Mouse (Mus musculus): Measurements from ENCODE around the gene Iqcb1. TPM values are rescaled to one million over a fixed set of nuclear protein-coding genes. Genes with fewer than 3 reads are reported as not detected.

Iqcb1 gene
- polyA plus RNA-seq, 1 experiment from 2014 or later: 32.2 TPM

- Histone ChIP-seq H3K36me3 (ENCODE audit: control insufficient read depth, insufficient read depth, low read length) (peaks cover 35% of the 10 kb centered on the region), H3K9me3 (ENCODE audit: control insufficient read depth, low read length) (no peaks in the 10 kb centered on the region), H3K4me2 (ENCODE audit: low read depth, low read length) (no peak overlapping the region), H3K27me3 (replicated peaks; ENCODE audit: control insufficient read depth, insufficient read depth, low read length) (no peaks in the 10 kb centered on the region), H3K27ac (replicated peaks; ENCODE audit: low read depth, low read length) (no peak overlapping the region), H3K9ac (ENCODE audit: low read depth, low read length) (no peak overlapping the region), H3K4me3 (ENCODE audit: low read depth, low read length) (no peak overlapping the region), H3K4me1 (ENCODE audit: control insufficient read depth, insufficient read depth, low read length) (no peaks in the 10 kb centered on the region)
- no peak for DNase-seq (ENCODE audit: low spot score)
- ATAC-seq (ENCODE audit: low read depth): no peak
- WGBS: 85% methylated on average over 4 of the region's 4 CpGs
Observed at GRCm38 (mm10) chr16:36884881-36885280, 56.7 kb downstream of the Iqcb1 start.

GRCm38 (mm10) chr16:36885912-36886311 lies 57.7 kb downstream of the Iqcb1 start:
- H3K27ac ChIP-seq (replicated peaks; ENCODE audit: low read depth, low read length): no peak overlapping the region
- no peak overlapping the region for H3K4me3 ChIP-seq (ENCODE audit: low read depth, low read length)
- peaks cover 43% of the 10 kb centered on the region for H3K36me3 ChIP-seq (ENCODE audit: control insufficient read depth, insufficient read depth, low read length)
- H3K9ac ChIP-seq (ENCODE audit: low read depth, low read length): no peak overlapping the region
- no peak for DNase-seq (ENCODE audit: low spot score)
- no peaks in the 10 kb centered on the region for H3K4me1 ChIP-seq (ENCODE audit: control insufficient read depth, insufficient read depth, low read length)
- no peak for ATAC-seq (ENCODE audit: low read depth)
- WGBS: 91% methylated on average over 11 of the region's 11 CpGs
- no peaks in the 10 kb centered on the region for H3K9me3 ChIP-seq (ENCODE audit: control insufficient read depth, low read length)
- H3K4me2 ChIP-seq (ENCODE audit: low read depth, low read length): no peak overlapping the region
- H3K27me3 ChIP-seq (replicated peaks; ENCODE audit: control insufficient read depth, insufficient read depth, low read length): no peaks in the 10 kb centered on the region

DNA sequence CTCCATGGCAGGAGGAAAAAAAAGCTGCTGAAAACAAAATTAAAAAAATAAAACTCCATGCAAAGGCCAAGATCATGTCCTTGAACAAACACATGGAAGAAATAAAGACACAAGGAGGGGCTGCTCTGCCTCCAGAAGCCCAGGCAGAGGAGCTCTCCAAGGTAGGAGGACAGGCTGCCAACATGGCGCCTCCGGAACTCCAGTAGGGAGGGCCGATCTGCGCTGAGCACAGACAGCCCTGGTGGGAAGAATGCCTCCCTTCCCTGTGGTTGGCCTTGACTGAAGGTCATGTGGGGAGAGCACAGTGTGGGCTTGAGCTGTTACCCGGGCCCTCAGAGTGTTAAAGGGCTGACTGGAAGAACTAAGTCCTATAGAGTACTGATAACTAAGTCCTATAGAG lies 59.4 kb downstream of the Iqcb1 start:
- WGBS: 79% methylated on average over 5 of the region's 5 CpGs
- no peak for DNase-seq (ENCODE audit: low spot score)
- no peak overlapping the region for H3K4me3 ChIP-seq (ENCODE audit: low read depth, low read length)
- no peaks in the 10 kb centered on the region for H3K4me1 ChIP-seq (ENCODE audit: control insufficient read depth, insufficient read depth, low read length)
- peaks cover 59% of the 10 kb centered on the region for H3K36me3 ChIP-seq (ENCODE audit: control insufficient read depth, insufficient read depth, low read length)
- ATAC-seq (ENCODE audit: low read depth): no peak
- no peak overlapping the region for H3K4me2 ChIP-seq (ENCODE audit: low read depth, low read length)
- H3K9me3 ChIP-seq (ENCODE audit: control insufficient read depth, low read length): no peaks in the 10 kb centered on the region
- H3K9ac ChIP-seq (ENCODE audit: low read depth, low read length): no peak overlapping the region
- no peak overlapping the region for H3K27ac ChIP-seq (replicated peaks; ENCODE audit: low read depth, low read length)
- H3K27me3 ChIP-seq (replicated peaks; ENCODE audit: control insufficient read depth, insufficient read depth, low read length): no peaks in the 10 kb centered on the region

DNA sequence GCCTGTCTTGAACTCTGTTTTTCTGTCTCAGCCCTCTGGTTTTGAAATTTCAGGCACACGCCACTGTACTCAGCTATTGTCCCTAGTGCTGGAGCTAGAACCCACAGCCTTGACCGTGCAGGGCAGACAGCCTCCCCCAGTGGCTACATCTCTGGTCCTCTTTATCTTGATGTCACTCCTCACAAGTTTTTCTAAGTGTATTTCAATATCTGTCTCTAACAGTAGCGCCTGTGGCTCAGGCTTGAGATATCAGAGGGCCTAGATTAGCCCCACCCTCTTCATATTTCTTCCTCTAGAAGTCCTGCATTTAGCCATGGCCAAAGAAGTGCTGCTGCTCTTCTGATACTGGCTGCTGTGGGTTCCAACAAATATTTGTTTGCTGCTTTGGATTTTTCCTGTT lies 62.4 kb downstream of the Iqcb1 start:
- Histone ChIP-seq H3K4me3 (ENCODE audit: low read depth, low read length) (no peak overlapping the region), H3K4me2 (ENCODE audit: low read depth, low read length) (no peak overlapping the region), H3K27me3 (replicated peaks; ENCODE audit: control insufficient read depth, insufficient read depth, low read length) (no peaks in the 10 kb centered on the region), H3K9ac (ENCODE audit: low read depth, low read length) (no peak overlapping the region), H3K4me1 (ENCODE audit: control insufficient read depth, insufficient read depth, low read length) (no peaks in the 10 kb centered on the region), H3K27ac (replicated peaks; ENCODE audit: low read depth, low read length) (no peak overlapping the region), H3K36me3 (ENCODE audit: control insufficient read depth, insufficient read depth, low read length) (peaks cover 87% of the 10 kb centered on the region), H3K9me3 (ENCODE audit: control insufficient read depth, low read length) (no peaks in the 10 kb centered on the region)
- WGBS: 97% methylated on average over 3 of the region's 3 CpGs
- DNase-seq (ENCODE audit: low spot score) (no peak), ATAC-seq (ENCODE audit: low read depth) (no peak)

- H3K4me1 ChIP-seq (ENCODE audit: control insufficient read depth, insufficient read depth, low read length): no peaks in the 10 kb centered on the region
- WGBS: 92% methylated on average over 4 of the region's 4 CpGs
- H3K36me3 ChIP-seq (ENCODE audit: control insufficient read depth, insufficient read depth, low read length): peaks cover 89% of the 10 kb centered on the region
- no peak overlapping the region for H3K9ac ChIP-seq (ENCODE audit: low read depth, low read length)
- H3K9me3 ChIP-seq (ENCODE audit: control insufficient read depth, low read length): no peaks in the 10 kb centered on the region
- no peak for DNase-seq (ENCODE audit: low spot score)
- no peaks in the 10 kb centered on the region for H3K27me3 ChIP-seq (replicated peaks; ENCODE audit: control insufficient read depth, insufficient read depth, low read length)
- H3K4me3 ChIP-seq (ENCODE audit: low read depth, low read length): no peak overlapping the region
- ATAC-seq (ENCODE audit: low read depth): no peak
- no peak overlapping the region for H3K27ac ChIP-seq (replicated peaks; ENCODE audit: low read depth, low read length)
- no peak overlapping the region for H3K4me2 ChIP-seq (ENCODE audit: low read depth, low read length)
Observed at GRCm38 (mm10) chr16:36891415-36891814, 63.2 kb downstream of the Iqcb1 start.

- no peak for ATAC-seq (ENCODE audit: low read depth)
- Histone ChIP-seq H3K4me3 (ENCODE audit: low read depth, low read length) (no peak overlapping the region), H3K4me2 (ENCODE audit: low read depth, low read length) (no peak overlapping the region)
Observed at GRCm38 (mm10) chr16:36893317-36893716, 65.1 kb downstream of the Iqcb1 start.

DNA sequence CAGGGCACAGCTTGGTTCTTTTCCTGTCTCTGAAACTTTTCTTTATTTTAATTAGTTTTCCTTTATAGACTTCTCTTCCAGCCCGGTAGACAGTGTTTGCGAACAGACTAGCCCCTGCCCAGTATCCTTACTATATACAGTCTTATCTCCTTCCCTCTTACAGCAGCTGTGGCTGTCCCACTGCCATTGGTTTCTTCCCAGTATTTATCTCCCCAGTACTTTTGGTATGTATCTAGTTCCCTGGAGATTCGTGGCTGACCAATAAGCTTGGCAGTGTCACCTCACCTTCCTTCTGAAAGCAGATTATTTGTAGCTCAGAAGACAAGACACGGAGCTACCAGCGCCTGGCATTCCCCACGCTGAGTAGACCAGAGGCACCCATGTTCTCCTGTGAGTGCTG lies 68.5 kb downstream of the Iqcb1 start:
- H3K27ac ChIP-seq (replicated peaks; ENCODE audit: low read depth, low read length): no peak overlapping the region
- H3K36me3 ChIP-seq (ENCODE audit: control insufficient read depth, insufficient read depth, low read length): peaks cover 97% of the 10 kb centered on the region
- DNase-seq (ENCODE audit: low spot score) (no peak), ATAC-seq (ENCODE audit: low read depth) (no peak)
- 94% methylated on average over 6 of the region's 6 CpGs for WGBS
- no peaks in the 10 kb centered on the region for H3K9me3 ChIP-seq (ENCODE audit: control insufficient read depth, low read length)
- H3K4me3 ChIP-seq (ENCODE audit: low read depth, low read length): no peak overlapping the region
- no peaks in the 10 kb centered on the region for H3K27me3 ChIP-seq (replicated peaks; ENCODE audit: control insufficient read depth, insufficient read depth, low read length)
- no peaks in the 10 kb centered on the region for H3K4me1 ChIP-seq (ENCODE audit: control insufficient read depth, insufficient read depth, low read length)
- no peak overlapping the region for H3K9ac ChIP-seq (ENCODE audit: low read depth, low read length)
- no peak overlapping the region for H3K4me2 ChIP-seq (ENCODE audit: low read depth, low read length)

More at GRCm38 (mm10) chr16:36893317-36893716, 65.1 kb downstream of the Iqcb1 start:
- H3K27me3 ChIP-seq (replicated peaks; ENCODE audit: control insufficient read depth, insufficient read depth, low read length): no peaks in the 10 kb centered on the region
- DNase-seq (ENCODE audit: low spot score): no peak
- peaks cover 92% of the 10 kb centered on the region for H3K36me3 ChIP-seq (ENCODE audit: control insufficient read depth, insufficient read depth, low read length)
- H3K27ac ChIP-seq (replicated peaks; ENCODE audit: low read depth, low read length): no peak overlapping the region
- H3K9ac ChIP-seq (ENCODE audit: low read depth, low read length): no peak overlapping the region
- WGBS: 94% methylated on average over 10 of the region's 10 CpGs
- no peaks in the 10 kb centered on the region for H3K9me3 ChIP-seq (ENCODE audit: control insufficient read depth, low read length)
- H3K4me1 ChIP-seq (ENCODE audit: control insufficient read depth, insufficient read depth, low read length): no peaks in the 10 kb centered on the region

- no peak for ATAC-seq (ENCODE audit: low read depth)
- H3K4me1 ChIP-seq (ENCODE audit: control insufficient read depth, insufficient read depth, low read length): no peaks in the 10 kb centered on the region
- no peak overlapping the region for H3K9ac ChIP-seq (ENCODE audit: low read depth, low read length)
- WGBS: 90% methylated on average over 5 of the region's 5 CpGs
- H3K9me3 ChIP-seq (ENCODE audit: control insufficient read depth, low read length): no peaks in the 10 kb centered on the region
- no peak overlapping the region for H3K27ac ChIP-seq (replicated peaks; ENCODE audit: low read depth, low read length)
- no peak for DNase-seq (ENCODE audit: low spot score)
- H3K27me3 ChIP-seq (replicated peaks; ENCODE audit: control insufficient read depth, insufficient read depth, low read length): no peaks in the 10 kb centered on the region
- no peak overlapping the region for H3K4me2 ChIP-seq (ENCODE audit: low read depth, low read length)
- no peak overlapping the region for H3K4me3 ChIP-seq (ENCODE audit: low read depth, low read length)
- peaks cover 87% of the 10 kb centered on the region for H3K36me3 ChIP-seq (ENCODE audit: control insufficient read depth, insufficient read depth, low read length)
Observed at GRCm38 (mm10) chr16:36903156-36903555, 75.0 kb downstream of the Iqcb1 start.

- 88% methylated on average over 10 of the region's 10 CpGs for WGBS
- H3K36me3 ChIP-seq (ENCODE audit: control insufficient read depth, insufficient read depth, low read length): peaks cover 81% of the 10 kb centered on the region
- H3K4me2 ChIP-seq (ENCODE audit: low read depth, low read length): no peak overlapping the region
- no peak overlapping the region for H3K4me3 ChIP-seq (ENCODE audit: low read depth, low read length)
- ATAC-seq (ENCODE audit: low read depth) (no peak), DNase-seq (ENCODE audit: low spot score) (no peak)
- no peaks in the 10 kb centered on the region for H3K27me3 ChIP-seq (replicated peaks; ENCODE audit: control insufficient read depth, insufficient read depth, low read length)
- no peaks in the 10 kb centered on the region for H3K4me1 ChIP-seq (ENCODE audit: control insufficient read depth, insufficient read depth, low read length)
- no peak overlapping the region for H3K27ac ChIP-seq (replicated peaks; ENCODE audit: low read depth, low read length)
- H3K9me3 ChIP-seq (ENCODE audit: control insufficient read depth, low read length): no peaks in the 10 kb centered on the region
- H3K9ac ChIP-seq (ENCODE audit: low read depth, low read length): no peak overlapping the region
Observed at GRCm38 (mm10) chr16:36911909-36912308, 83.7 kb downstream of the Iqcb1 start.
